Mouse (Mus musculus): ENCODE data around the gene Unc93b1.

- TF ChIP-seq POLR2A (IDR thresholded peaks at IDR 0.05; ENCODE audit: borderline replicate concordance, extremely low read depth, low read depth, low read length) (no peak), CTCF (IDR thresholded peaks at IDR 0.05; ENCODE audit: insufficient read depth, low read length) (no peak)
Measured at GRCm38 (mm10) chr19:3947813-3948212, 12.8 kb downstream of the Unc93b1 start.
